Mouse (Mus musculus) liver (tissue): ENCODE data around the gene Hivep3.
A peak's percentile ranks its signal among the peaks of the same experiment; 100 is the strongest.

Experiments
- DNase-seq: peaks from one replicate; pipeline ENCODE4 v3.0.0-alpha.2; 2020; ENCODE audit warnings: mixed read lengths

The Hivep3 gene

GRCm38 (mm10) chr4:120163242-120163641, 429.7 kb downstream of the Hivep3 start:
- peak; percentile 36 for DNase-seq

GRCm38 (mm10) chr4:120164316-120164715, 430.7 kb downstream of the Hivep3 start:
- no peak for DNase-seq

GRCm38 (mm10) chr4:120167778-120168177, 434.2 kb downstream of the Hivep3 start:
- no peak for DNase-seq

GRCm38 (mm10) chr4:120168346-120168745, 434.8 kb downstream of the Hivep3 start:
- DNase-seq, result no peak

DNA sequence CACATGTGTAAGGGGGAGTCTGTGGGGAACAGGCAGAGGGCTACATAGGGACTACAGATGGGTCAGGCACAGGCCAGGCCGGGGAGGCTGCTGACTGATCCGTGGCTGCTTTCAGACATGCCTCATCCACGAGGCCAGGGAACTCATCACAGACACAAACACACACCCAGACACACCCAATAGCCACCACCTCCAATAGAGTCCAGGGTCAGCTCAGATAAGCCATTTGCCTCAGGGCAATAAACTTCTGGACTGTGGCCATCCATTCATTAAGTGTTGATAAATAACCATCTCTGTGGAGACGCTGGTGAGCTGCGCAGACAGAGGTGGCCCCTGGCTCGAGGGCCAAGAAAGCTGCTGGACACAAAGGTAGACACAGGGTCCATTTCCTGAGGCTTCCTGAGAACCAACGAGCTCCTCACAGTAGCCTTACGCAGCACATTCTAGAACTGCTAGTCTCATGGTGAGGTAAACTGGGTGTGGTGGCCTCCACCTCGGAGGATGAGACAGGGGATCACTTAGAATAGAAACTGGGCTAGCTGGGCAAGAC, 436.9 kb downstream of the Hivep3 start:
- no peak for DNase-seq

GRCm38 (mm10) chr4:120172050-120172684, 438.6 kb downstream of the Hivep3 start:
- peak; percentile 24 for DNase-seq

- no peak for DNase-seq
Observed at GRCm38 (mm10) chr4:120179123-120179522, 445.5 kb downstream of the Hivep3 start.

GRCm38 (mm10) chr4:120180535-120180934, 447.0 kb downstream of the Hivep3 start:
- DNase-seq, result no peak

DNA sequence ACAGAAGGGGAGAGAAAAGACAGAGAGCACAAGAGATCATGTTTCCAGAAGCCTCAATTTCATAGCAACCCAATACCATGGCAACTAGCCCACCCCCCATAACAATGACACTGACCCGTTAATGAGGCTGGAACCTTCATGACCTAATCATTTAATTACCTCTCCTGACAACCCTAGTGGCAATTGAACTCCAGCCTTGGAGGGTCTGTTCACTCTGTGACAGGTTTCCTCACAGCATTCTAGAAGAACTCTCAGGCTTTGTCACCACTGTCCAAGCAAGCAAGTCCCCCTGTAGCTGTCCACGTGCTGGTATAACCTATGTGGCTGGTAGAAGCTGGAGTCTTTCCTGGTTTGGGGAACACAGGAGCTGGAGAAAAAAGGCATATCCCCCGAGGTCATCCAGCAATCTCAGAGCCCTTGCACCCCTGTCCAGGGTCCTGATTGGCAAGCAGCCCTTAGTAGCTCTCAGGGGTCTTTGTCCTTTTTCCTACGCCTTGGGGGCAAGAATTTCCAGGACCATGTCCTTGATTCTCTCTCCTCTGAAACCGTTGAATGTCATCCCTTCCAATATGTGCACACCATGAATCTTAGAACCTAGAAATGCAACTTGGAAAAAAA, 450.9 kb downstream of the Hivep3 start:
- no peak for DNase-seq

GRCm38 (mm10) chr4:120186441-120186840, 452.9 kb downstream of the Hivep3 start:
- no peak for DNase-seq

- no peak for DNase-seq
Observed at GRCm38 (mm10) chr4:120186934-120187333, 453.4 kb downstream of the Hivep3 start.
